Mouse (Mus musculus) ES-E14 (cell line): Measurements from ENCODE around the gene Porcn.

Experiments used
- MAFK ChIP-seq: IDR thresholded peaks from 2 replicates; pipeline ENCODE4 v1.6.1; 2014; ENCODE audit warnings: mild to moderate bottlenecking, low read depth, low read length, inconsistent platforms; ENCODE audit not compliant: insufficient read depth
- ZC3H11A ChIP-seq: IDR thresholded peaks from 2 replicates; pipeline ENCODE4 v1.6.1; 2012; ENCODE audit warnings: low read depth, mild to moderate bottlenecking, inconsistent platforms, low read length, borderline replicate concordance

DNA sequence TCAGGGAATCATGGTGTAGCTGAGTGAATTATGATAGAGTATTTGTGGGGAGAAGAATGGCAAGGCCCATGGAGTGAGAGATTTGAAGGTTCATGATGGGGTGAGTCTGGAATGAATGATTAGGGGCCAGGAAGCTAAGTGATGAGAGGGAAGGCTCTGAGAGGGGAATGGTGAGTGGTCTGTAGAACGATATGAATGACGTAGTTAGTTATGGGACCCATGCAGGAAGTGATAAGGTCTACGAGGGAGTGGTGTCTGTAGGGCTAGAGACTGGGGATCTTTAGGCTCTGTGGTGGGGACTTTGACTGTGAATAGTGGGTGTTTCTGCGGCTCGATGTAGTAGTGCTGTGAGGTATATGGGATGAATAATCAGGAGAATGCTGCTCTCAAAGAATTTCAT lies 26.7 kb downstream of the Porcn start:
- TF ChIP-seq MAFK (no peak), ZC3H11A (no peak)
